Mouse (Mus musculus): ENCODE data around the gene Thada.
A peak's percentile ranks its signal among the peaks of the same experiment; 100 is the strongest.
"Not testable (repeated sequence)": the region's sequence is repeated elsewhere in the genome, so short reads cannot be mapped to it uniquely, and the experiment has no call there.

The Thada gene

GRCm38 (mm10) chr17:84213464-84213863 lies 252.5 kb downstream of the Thada start:
- DNase-seq, result no peak

GRCm38 (mm10) chr17:84207611-84208010 lies 258.4 kb downstream of the Thada start:
- DNase-seq, result no peak

GRCm38 (mm10) chr17:84206239-84206638 lies 259.8 kb downstream of the Thada start:
- DNase-seq, result no peak

- no peak for DNase-seq
These were observed 261.0 kb downstream of the Thada start for GRCm38 (mm10) chr17:84204962-84205361.

GRCm38 (mm10) chr17:84203340-84203739 lies 262.7 kb downstream of the Thada start:
- DNase-seq, result no peak

- no peak for DNase-seq
These were observed 264.8 kb downstream of the Thada start for GRCm38 (mm10) chr17:84201183-84201582.

- no peak for DNase-seq
These were observed 268.1 kb downstream of the Thada start for GRCm38 (mm10) chr17:84197912-84198344.

- no peak for DNase-seq
These were observed 269.7 kb downstream of the Thada start for GRCm38 (mm10) chr17:84196329-84196728.

GRCm38 (mm10) chr17:84195835-84196234 lies 270.2 kb downstream of the Thada start:
- no peak for DNase-seq

- no peak for DNase-seq
These were observed 271.0 kb downstream of the Thada start for GRCm38 (mm10) chr17:84195003-84195395.

- DNase-seq, result no peak
These were observed 271.6 kb downstream of the Thada start for GRCm38 (mm10) chr17:84194282-84195002.

GRCm38 (mm10) chr17:84193411-84193810 lies 272.6 kb downstream of the Thada start:
- no peak for DNase-seq

GRCm38 (mm10) chr17:84191946-84192345 lies 274.1 kb downstream of the Thada start:
- no peak for DNase-seq

- peak; percentile 73 to 79 for DNase-seq
These were observed 275.1 kb downstream of the Thada start for GRCm38 (mm10) chr17:84190885-84191284.

GRCm38 (mm10) chr17:84189127-84189854 lies 276.7 kb downstream of the Thada start:
- peak in 1 of 2 experiments; percentile 35 for DNase-seq

GRCm38 (mm10) chr17:84188374-84188961 lies 277.5 kb downstream of the Thada start:
- DNase-seq, result peak; percentile 77 to 83

GRCm38 (mm10) chr17:84187727-84188373 lies 278.2 kb downstream of the Thada start, which contains the start of gene Zfp36l2:
Gene Zfp36l2 (minus strand): TSS chr17:84187947.
- DNase-seq, result peak; percentile 93 to 95

GRCm38 (mm10) chr17:84187264-84187663 lies 278.7 kb downstream of the Thada start:
- DNase-seq, result not testable (repeated sequence)

GRCm38 (mm10) chr17:84186451-84187202 lies 279.4 kb downstream of the Thada start:
- peak in 1 of 2 experiments; percentile 73 for DNase-seq

GRCm38 (mm10) chr17:84185581-84186450 lies 280.2 kb downstream of the Thada start:
- peak; percentile 81 to 86 for DNase-seq

- peak in 1 of 2 experiments; percentile 34 for DNase-seq
These were observed 281.0 kb downstream of the Thada start for GRCm38 (mm10) chr17:84185011-84185411.

All from thymus, adult 18-20 months (tissue).